Mouse (Mus musculus) cerebellum, postnatal 25 days (tissue): Measurements from ENCODE around the gene Pnldc1.
"Not testable (repeated sequence)": the region's sequence is repeated elsewhere in the genome, so short reads cannot be mapped to it uniquely, and the experiment has no call there.

ENCODE experiments used
- DNase-seq, 2 experiments: peaks; one replicate each; pipeline ENCODE4 v3.0.0; 2021; ENCODE audit warnings: mixed read lengths in 2 of 2

Pnldc1 gene

DNA sequence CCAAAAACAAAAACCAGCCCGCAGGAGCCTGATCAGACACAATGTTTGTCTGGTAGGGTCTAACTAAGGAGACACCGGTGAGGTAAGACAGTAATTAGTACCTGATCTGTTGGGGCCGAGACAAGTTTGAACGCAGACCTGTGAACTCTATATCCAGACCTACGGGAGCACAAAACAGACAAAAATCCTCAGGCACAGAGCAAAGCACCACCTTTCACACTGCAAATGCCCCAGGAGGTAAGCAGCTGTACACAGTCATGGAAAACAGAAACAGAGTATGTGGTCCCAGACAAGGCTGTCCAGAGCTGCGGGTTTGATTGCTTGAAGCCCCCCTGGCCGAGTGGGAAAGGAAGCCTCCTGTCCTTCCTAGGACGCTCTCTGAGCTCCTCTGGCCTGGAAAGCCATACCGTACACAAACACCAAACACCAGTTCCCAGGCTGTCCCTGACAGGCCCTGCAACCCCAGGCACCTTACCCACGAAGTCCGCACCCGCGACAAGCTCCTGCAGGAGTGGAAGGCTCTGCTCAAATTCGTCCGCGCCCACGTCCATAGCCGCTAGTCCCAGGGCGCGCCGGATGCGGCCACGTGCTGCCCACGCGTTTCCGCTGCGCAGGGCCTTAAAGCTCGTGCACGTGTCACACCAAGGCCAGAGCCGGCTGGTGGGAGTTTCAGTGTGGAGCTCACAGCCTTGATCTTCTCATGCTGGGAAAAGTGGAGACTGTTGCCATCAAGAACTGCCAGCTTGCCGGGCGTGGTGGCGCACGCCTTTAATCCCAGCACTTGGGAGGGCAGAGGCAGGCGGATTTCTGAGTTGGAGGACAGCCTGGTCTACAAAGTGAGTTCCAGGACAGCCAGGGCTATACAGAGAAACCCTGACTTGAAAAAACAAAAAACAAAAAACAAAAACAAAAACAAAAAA is at the start of gene Pnldc1:
TSS of gene Pnldc1 (minus strand) at position 870 of the 920 bp plus-strand sequence.
- no peak for DNase-seq

- DNase-seq = not testable (repeated sequence)
Observed at GRCm38 (mm10) chr17:12959377-12959776, 49.3 kb upstream of the Pnldc1 start.

DNA sequence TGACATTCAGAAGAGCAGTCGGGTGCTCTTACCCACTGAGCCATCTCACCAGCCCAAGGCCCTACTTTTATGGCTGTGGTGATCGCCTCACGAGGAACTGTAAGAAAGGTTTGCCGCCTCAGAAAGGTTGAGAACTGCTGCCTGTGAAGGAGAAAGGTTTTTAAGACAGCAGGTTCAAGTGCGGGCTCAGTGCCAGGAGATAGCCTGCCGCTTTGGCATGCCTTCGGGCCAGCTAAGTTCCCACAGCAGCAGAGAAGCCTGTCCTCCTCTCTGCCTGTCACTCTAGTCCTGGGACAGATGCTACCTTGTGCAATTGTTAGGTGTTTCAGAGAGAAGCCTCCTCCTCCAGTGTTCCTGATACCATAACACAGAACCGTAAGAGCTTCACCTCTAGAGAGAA is 46.6 kb upstream of the Pnldc1 start:
- peak; percentile 14 to 44 for DNase-seq

DNA sequence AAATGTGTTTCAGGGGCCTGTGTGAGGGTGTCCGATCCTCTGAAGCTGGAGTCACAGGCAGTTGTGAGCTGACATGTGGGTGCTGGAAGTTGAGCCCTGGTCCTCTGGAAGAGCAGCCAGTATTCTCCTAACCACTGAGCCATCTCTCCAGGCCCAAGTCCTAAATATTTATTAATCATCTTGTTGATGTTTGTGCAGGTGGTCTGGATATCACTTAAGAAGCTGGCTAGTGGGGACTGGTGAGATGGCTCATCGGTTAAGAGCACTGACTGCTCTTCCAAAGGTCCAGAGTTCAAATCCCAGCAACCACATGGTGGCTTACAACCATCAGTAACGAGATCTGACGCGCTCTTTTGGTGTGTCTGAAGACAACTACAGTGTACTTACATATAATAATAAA is 39.6 kb upstream of the Pnldc1 start:
- DNase-seq = no peak

DNA sequence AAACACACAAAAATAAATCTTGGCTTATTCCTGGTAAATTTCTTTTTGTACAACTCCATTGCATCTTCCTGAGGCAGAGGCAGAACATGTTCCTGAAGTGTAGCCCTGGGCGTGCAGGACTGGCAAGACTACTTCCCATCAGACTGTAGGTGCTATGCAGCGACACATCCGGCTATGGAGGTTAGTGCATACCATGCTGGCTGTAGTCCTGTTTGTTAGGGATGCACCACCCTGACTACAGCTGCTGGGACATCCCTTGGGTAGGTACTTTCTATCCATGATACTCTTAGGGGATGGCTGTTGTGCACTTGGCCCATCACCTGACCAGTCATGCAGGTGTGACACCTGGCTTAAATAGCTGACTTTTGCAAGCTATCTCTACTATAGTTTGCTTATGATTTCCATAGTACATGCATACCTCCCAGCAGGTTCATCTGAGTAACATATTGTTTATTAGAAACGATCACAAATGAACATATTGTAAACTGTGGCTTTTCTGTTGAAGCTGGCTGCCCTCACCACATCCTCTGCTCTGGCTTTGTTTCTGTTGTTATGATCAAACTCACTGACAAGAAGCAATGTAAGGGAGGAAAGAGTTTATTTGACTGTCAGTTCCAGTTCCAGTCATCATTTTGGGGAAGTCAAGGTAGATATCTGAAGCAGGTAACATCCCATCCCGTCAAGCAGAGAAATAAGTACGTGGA is 32.6 kb upstream of the Pnldc1 start:
- DNase-seq = no peak

DNA sequence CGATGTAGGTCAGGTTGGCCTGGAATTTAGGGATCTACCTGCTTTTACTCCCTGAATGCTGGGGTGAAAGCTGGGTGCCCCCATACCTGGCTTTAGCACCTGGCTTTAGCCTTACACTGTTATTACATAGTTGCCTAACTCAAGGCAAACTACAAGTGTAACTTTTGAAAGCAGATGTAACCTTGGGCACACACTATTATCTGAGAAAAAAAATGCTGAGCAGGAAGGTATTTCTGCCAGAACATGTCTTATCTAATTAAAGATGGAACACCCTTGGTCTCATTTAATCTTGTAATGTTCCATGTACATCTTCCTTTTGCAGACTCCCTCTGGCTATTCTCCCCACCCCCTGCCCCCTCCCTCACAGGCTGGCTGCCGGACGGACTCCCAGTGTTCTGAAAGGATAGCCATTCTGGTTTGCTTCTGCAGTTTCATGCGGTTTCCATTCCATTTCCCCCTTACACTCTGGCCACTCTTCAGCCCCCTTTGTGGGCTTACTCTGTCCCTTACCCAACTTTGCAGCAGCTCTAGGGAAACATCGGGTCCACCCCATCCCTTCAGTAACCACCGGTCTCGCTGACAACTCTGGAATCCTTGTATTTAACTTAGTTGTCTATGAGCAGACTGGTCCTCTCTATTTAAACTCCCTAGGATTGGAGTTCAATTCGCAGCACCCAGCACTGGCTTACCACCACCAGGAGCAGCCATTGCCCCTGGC is 31.7 kb upstream of the Pnldc1 start:
- no peak for DNase-seq

DNA sequence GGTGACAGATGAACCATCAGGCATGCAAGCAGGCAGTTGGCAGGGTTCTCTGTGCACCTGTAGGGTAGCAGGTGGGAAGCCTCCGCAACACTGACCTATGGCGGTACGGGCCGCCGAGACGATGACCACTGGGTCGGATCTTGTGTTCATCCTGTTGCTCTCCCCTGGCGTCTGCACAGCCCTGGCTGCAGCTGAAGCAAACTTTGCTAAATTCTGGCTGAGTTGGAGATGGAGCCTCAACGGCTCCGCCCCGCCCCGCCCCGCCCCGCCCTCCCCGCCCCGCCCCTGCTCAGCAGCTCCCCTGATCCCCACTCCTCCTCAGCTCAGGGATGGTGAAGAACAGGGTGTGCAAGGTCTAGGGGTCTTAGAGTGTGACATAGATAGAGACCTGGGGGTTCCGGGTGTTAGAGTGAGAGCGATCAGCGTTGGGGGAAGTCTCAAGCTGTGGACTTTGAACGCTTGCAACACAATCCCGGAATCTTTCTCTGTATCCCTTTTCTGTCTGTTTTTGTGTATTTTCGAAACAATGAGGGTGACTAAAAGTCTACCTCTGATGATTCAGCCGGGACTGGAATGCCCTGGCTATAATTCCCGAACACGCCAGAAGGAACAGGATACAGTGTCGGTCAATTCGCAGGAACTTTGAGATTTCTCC is 30.2 kb upstream of the Pnldc1 start, which contains the start of gene Acat3:
TSS of gene Acat3 (minus strand) at position 450 of the 655 bp plus-strand sequence.
- DNase-seq = peak; percentile 64 to 74

GRCm38 (mm10) chr17:12939377-12940148 is 29.5 kb upstream of the Pnldc1 start:
- not testable (repeated sequence) for DNase-seq

- no peak for DNase-seq
Observed at GRCm38 (mm10) chr17:12938077-12938476, 28.0 kb upstream of the Pnldc1 start.

- no peak for DNase-seq
Observed at GRCm38 (mm10) chr17:12937412-12937970, 27.5 kb upstream of the Pnldc1 start.

- no peak for DNase-seq
Observed at GRCm38 (mm10) chr17:12935719-12936118, 25.7 kb upstream of the Pnldc1 start.

GRCm38 (mm10) chr17:12931576-12931975 is 21.5 kb upstream of the Pnldc1 start:
- DNase-seq = not testable (repeated sequence)

GRCm38 (mm10) chr17:12925703-12926180 is 15.7 kb upstream of the Pnldc1 start:
- no peak for DNase-seq

DNA sequence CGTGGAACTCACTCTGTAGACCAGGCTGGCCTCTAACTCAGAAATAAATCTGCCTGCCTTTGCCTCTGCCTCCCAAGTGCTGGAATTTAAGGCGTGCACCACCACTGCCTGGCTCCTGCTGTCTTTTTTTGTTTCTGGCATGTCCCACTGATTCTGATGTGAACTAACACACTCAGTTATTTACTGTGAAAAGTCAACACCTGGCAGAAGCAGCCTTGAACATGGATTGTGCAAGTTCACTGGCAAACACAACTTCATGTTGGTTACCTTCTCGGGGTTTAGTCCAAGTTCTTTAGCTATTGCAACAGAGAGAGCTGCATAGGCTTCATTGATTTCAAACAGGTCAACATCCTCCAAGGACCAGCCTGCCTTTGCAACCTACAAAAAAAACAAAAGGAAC is 15.0 kb upstream of the Pnldc1 start:
- no peak for DNase-seq

- no peak for DNase-seq
Observed at GRCm38 (mm10) chr17:12921073-12921472, 11.0 kb upstream of the Pnldc1 start.

DNA sequence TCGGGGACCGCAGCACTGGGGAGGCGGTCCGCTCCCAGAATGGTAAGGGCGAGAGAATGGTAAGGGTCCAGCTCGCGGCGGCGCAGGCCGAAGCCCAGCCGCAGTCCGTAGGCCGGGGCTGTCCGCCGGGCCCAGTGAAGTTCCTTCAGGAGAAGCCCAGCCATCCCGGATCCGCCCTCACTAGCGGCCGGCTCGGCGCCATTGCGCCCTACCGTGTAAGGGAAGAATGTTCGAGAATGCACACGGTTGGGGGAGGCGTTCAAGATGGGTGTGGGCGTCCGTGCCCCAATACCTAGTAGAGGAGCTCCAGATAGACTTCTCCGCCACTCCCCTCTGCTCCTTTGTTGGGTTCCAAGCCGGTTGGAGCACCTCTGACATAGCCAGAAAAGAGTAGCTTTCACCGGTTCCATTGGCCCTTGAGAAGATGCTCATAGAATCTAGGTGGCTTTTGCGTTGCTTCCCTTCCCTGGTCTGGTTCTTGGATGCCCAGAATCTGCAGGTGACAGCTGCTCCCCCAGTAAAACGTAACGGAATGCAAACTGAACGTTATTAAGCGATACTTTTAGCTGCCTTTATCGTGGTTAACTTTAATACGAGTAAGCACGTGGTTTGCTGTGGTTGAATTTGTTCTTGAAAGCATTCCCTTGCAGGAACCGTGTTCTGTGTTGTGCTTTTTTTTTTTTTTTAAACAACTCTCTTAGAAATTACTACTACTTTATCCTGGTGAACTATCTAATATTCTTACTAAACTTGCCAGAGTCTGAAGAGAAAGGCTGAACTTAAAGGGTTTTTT is 6.8 kb upstream of the Pnldc1 start:
- peak in 1 of 2 experiments; percentile 60 for DNase-seq

GRCm38 (mm10) chr17:12915881-12916583 is 6.0 kb upstream of the Pnldc1 start, which contains the start of gene Mrpl18:
Mrpl18 (minus strand) TSS chr17:12916345.
- DNase-seq = peak; percentile 98 to 99

DNA sequence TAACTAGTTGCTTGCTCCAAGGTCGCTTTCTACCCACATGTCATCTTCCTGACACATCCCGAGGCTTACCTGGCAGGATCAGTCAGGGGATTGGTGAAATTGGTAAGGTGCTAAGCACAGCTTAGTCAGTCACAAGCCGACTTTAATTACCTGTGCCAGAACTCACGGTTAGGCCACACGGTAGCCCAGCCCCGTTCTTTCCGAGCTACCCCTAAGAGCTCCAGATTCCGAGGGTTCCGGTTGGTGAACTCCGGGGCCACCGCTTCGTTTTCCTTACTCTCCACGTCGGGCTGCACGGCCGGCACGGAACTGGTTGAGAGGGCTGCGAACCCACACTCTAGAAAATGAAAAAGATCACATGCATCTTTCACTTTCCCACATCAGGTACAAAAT is 5.5 kb upstream of the Pnldc1 start, which contains the start of gene Tcp1:
TSS of gene Tcp1 (plus strand) at position 214 of the 393 bp plus-strand sequence.
- DNase-seq = peak in 1 of 2 experiments; percentile 47

DNA sequence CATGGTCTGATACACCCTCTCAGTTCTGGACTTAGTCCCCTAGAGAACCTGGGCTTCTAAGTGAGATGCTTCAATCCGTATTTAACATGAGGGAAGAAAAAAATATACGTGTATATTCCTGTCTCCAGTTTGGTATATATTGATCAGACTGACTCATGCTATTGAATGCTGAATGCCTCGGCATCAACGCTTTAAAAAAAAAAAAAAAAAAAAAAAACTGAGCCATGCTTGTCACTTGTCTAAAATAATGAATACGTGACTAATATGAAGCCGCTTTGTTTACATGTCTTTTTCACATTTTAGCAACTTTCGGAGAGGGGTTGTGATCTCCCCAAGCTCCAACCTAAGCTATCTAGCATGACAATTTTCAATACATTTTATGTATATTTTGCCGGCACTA is 361 bp upstream of the Pnldc1 start:
- DNase-seq = no peak
